21 mouse cellular contexts compared by ENCODE assay signal in genomic region chr17:10188481-10188880, GRCm38 (mm10).
DNase-seq lines count a peak whose midpoint lies in the region; ATAC-seq and TF ChIP-seq lines count a peak whose summit lies in the region.
"Had no signal": no experiment of that assay in that cellular context is flagged by ENCODE, and none has a peak within 500 bp of the region (broad histone marks: within the 10 kb centered on the region; RNA-seq: fewer than 3 reads in every experiment).

No protein-coding gene starts in this region.

- 57% methylated on average over 3 of the region's 3 CpGs for WGBS in forebrain, postnatal 0 days
- 60% methylated on average over 3 of the region's 3 CpGs for whole genome bisulfite sequencing in forebrain, embryonic 14.5 days
- WGBS in neural tube, embryonic 13.5 days = 55% methylated on average over 3 of the region's 3 CpGs
- 53% methylated on average over 3 of the region's 3 CpGs for WGBS in neural tube, embryonic 15.5 days

- no peaks in the 10 kb centered on the region for H3K4me1 ChIP-seq in forebrain, postnatal 0 days (ENCODE audit: insufficient read depth)
- H3K4me1 ChIP-seq in forebrain, embryonic 14.5 days (ENCODE audit: control insufficient read depth, insufficient read depth, low read length) = no peaks in the 10 kb centered on the region
- peaks cover 25% of the 10 kb centered on the region for H3K4me1 ChIP-seq in neural tube, embryonic 13.5 days (replicated peaks)
- H3K4me1 ChIP-seq in neural tube, embryonic 15.5 days = peaks cover 16% of the 10 kb centered on the region
- H3K4me1 ChIP-seq: limb, embryonic 12.5 days had no signal

- H3K4me3 ChIP-seq in forebrain, postnatal 0 days (ENCODE audit: low read depth, low read length) = no peak overlapping the region
- no peak overlapping the region for H3K4me3 ChIP-seq in forebrain, embryonic 14.5 days (ENCODE audit: low read depth, low read length)
- no peak overlapping the region for H3K4me3 ChIP-seq in layer of hippocampus, adult 2 months
- H3K4me3 ChIP-seq in neural tube, embryonic 13.5 days = no peak overlapping the region
- no peak overlapping the region for H3K4me3 ChIP-seq in neural tube, embryonic 15.5 days (replicated peaks)
- H3K4me3 ChIP-seq: limb, embryonic 12.5 days had no signal

- no peak for DNase-seq in forebrain, postnatal 0 days
- DNase-seq in forebrain, embryonic 14.5 days (ENCODE audit: low spot score) = no peak
- no peak for DNase-seq in layer of hippocampus, adult 2 months (ENCODE audit: low spot score in 2 of 2)
- no peak for DNase-seq in layer of hippocampus, adult 9-10 months (ENCODE audit: low spot score)
- no peak for DNase-seq in neural tube, embryonic 10.5 days (ENCODE audit: extremely low spot score, low spot score)
- DNase-seq: adrenal gland, adult 8-10 months; B cell, adult 2 months; cerebellum, adult 18-20 months; kidney, adult 18-20 months; kidney, postnatal 4 days; liver, postnatal 0 days; right cerebral cortex, postnatal 14 days; thymus, adult 2 months; thymus, postnatal 4 days had no signal

- H3K27me3 ChIP-seq in forebrain, postnatal 0 days (ENCODE audit: insufficient read depth, low read length) = no peaks in the 10 kb centered on the region
- no peaks in the 10 kb centered on the region for H3K27me3 ChIP-seq in forebrain, embryonic 14.5 days (replicated peaks; ENCODE audit: control insufficient read depth, insufficient read depth, low read length)
- no peaks in the 10 kb centered on the region for H3K27me3 ChIP-seq in neural tube, embryonic 13.5 days
- no peaks in the 10 kb centered on the region for H3K27me3 ChIP-seq in neural tube, embryonic 15.5 days (replicated peaks)
- H3K27me3 ChIP-seq: limb, embryonic 12.5 days had no signal

- H3K9me3 ChIP-seq in forebrain, postnatal 0 days (ENCODE audit: low read length) = no peaks in the 10 kb centered on the region
- H3K9me3 ChIP-seq in forebrain, embryonic 14.5 days (replicated peaks; ENCODE audit: control insufficient read depth, low read length) = 0 out of 2 replicates have a peak, but pooled peaks cover 3% of the 10 kb centered on the region
- no peaks in the 10 kb centered on the region for H3K9me3 ChIP-seq in neural tube, embryonic 13.5 days
- no peaks in the 10 kb centered on the region for H3K9me3 ChIP-seq in neural tube, embryonic 15.5 days (replicated peaks)
- H3K9me3 ChIP-seq: limb, embryonic 12.5 days had no signal

- H3K27ac ChIP-seq in forebrain, postnatal 0 days (ENCODE audit: low read depth, low read length) = peak overlapping the region; percentile 47; the same call in 1 of the 2 replicates
- no peak overlapping the region for H3K27ac ChIP-seq in forebrain, embryonic 14.5 days (ENCODE audit: low read depth, low read length)
- peak overlapping the region; percentile 80 for H3K27ac ChIP-seq in layer of hippocampus, adult 2 months
- peak overlapping the region; percentile 71 for H3K27ac ChIP-seq in neural tube, embryonic 13.5 days (replicated peaks)
- peak overlapping the region; percentile 71 for H3K27ac ChIP-seq in neural tube, embryonic 15.5 days (replicated peaks)
- H3K27ac ChIP-seq: limb, embryonic 12.5 days; macrophage; stomach, postnatal 0 days had no signal

- no peaks in the 10 kb centered on the region for H3K36me3 ChIP-seq in forebrain, postnatal 0 days (ENCODE audit: insufficient read depth)
- no peaks in the 10 kb centered on the region for H3K36me3 ChIP-seq in forebrain, embryonic 14.5 days (ENCODE audit: control insufficient read depth, insufficient read depth, low read length)
- H3K36me3 ChIP-seq in neural tube, embryonic 13.5 days = no peaks in the 10 kb centered on the region
- no peaks in the 10 kb centered on the region for H3K36me3 ChIP-seq in neural tube, embryonic 15.5 days
- H3K36me3 ChIP-seq: limb, embryonic 12.5 days had no signal

- no peak overlapping the region for H3K4me2 ChIP-seq in forebrain, postnatal 0 days (ENCODE audit: low read depth)
- no peak overlapping the region for H3K4me2 ChIP-seq in forebrain, embryonic 14.5 days (ENCODE audit: low read length)
- H3K4me2 ChIP-seq in neural tube, embryonic 13.5 days = no peak overlapping the region
- no peak overlapping the region for H3K4me2 ChIP-seq in neural tube, embryonic 15.5 days
- H3K4me2 ChIP-seq: limb, embryonic 12.5 days; liver, embryonic 11.5 days had no signal

- TF ChIP-seq CTCF in forebrain, postnatal 0 days (IDR thresholded peaks at IDR 0.05; ENCODE audit: low read depth) = no peak
- no peak for TF ChIP-seq CTCF in layer of hippocampus, adult 2 months (conservative IDR thresholded peaks at IDR 0.05)

- 0 out of 2 replicates have a peak, but pooled peaks have one; percentile 56 for ATAC-seq in forebrain, postnatal 0 days
- no peak for ATAC-seq in forebrain, embryonic 14.5 days
- no peak for ATAC-seq in neural tube, embryonic 13.5 days (ENCODE audit: low read depth)
- no peak for ATAC-seq in neural tube, embryonic 15.5 days (ENCODE audit: low FRiP score)
- ATAC-seq: liver, postnatal 0 days; lung, postnatal 0 days had no signal

- no peak overlapping the region for H3K9ac ChIP-seq in forebrain, postnatal 0 days
- no peak overlapping the region for H3K9ac ChIP-seq in forebrain, embryonic 14.5 days (ENCODE audit: low read length)
- no peak overlapping the region for H3K9ac ChIP-seq in neural tube, embryonic 13.5 days
- no peak overlapping the region for H3K9ac ChIP-seq in neural tube, embryonic 15.5 days (replicated peaks)
- H3K9ac ChIP-seq: limb, embryonic 12.5 days; liver, postnatal 0 days had no signal
